Mouse (Mus musculus) cerebellum, postnatal 10 days (tissue): ENCODE results near the gene Gtf3c5.

Experiments
- DNase-seq, 2 experiments: peaks; one replicate each; pipeline ENCODE4 v3.0.0; 2021; ENCODE audit warnings: mixed read lengths in 2 of 2

The Gtf3c5 gene

GRCm38 (mm10) chr2:28564380-28564779, 19.2 kb downstream of the Gtf3c5 start:
- no peak for DNase-seq

- no peak for DNase-seq
These were observed 19.7 kb downstream of the Gtf3c5 start for GRCm38 (mm10) chr2:28563830-28564229.

- DNase-seq, result no peak
These were observed 20.2 kb downstream of the Gtf3c5 start, which contains the start of gene Cel for GRCm38 (mm10) chr2:28563303-28563702. Cel (minus strand) TSS chr2:28563403.

DNA sequence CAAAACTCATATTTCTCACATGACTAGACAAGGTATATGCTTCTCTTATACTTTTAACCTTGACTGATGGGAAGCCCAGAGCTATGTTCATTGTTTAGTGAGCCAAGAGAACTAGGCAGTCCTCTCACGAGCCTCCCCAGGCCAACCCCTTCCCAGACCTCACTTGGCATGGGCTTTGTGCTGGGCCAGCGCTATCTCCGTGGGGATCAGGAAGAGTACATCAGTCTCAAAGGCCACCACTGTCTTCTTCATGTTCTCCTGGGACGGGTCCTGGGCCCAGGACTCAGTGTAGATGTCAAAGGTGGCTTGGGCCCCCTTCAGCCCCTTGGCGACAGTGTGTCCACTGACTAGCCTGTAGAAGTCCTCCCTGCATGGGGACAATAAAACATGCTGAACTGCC, 26.1 kb downstream of the Gtf3c5 start:
- peak in 1 of 2 experiments; percentile 61 for DNase-seq

DNA sequence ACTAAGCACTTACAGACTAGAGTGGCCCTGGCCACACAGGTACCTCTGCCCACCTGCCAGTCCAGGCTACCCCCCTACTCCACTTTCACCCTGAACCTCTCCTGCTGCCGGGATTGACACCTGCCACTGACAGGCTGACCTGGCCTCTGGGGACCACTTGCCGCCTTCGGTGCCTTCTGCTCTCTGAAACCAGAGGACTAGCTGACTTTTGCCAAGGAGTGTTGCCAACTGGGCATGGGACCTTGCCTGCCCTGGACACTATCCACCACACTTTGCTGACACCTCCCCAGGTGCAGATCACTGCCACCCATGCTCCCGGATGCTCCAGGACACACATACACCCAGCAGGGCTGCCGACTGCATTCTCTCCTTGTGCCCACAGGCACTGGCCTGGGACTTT, 31.2 kb downstream of the Gtf3c5 start:
- peak; percentile 59 to 63 for DNase-seq

- DNase-seq, result no peak
These were observed 34.4 kb downstream of the Gtf3c5 start for GRCm38 (mm10) chr2:28549157-28549556.

- DNase-seq, result peak; percentile 93 to 96
These were observed 36.0 kb downstream of the Gtf3c5 start for GRCm38 (mm10) chr2:28547237-28548172.

DNA sequence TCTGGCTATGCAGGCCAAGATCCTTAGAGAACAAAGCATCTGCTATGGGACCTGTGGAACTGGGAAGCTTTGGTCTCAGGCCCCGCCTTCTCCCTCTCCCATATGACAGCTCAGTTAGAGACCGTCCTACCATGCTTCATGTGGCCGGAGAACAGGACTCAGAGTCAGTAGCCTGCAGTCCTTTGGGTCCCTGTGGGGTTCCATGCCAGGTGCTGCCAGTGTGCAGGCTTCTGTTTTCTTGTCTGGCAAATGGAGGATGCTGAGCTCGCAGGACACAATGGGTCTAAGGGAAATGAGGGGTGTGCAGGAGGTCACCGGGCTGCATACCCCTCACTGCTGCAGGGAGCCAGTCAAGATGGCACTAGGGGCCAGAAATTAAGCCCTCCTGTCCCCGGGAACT, 37.0 kb downstream of the Gtf3c5 start:
- DNase-seq, result peak; percentile 59 to 61

DNA sequence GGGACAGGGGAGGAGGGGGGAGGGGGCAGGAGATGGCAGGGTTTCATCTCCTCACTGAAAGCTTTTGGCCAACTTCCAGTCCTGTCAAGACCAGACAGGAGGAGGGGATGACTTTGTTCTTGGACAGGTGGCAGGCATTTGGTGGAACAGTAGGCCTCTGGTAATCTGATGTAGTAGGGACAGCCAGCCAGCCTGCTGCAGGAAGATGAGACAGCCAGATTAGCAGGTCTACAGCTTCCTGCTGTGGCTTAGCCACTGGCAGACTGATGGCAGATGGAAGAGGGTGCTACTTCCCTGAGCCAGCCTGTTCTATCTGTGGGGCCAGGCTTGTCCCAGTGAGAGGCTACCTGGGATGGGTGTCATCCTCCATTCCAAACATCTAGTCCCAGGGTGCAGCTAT, 37.6 kb downstream of the Gtf3c5 start:
- DNase-seq, result peak; percentile 91 to 95

GRCm38 (mm10) chr2:28543894-28544293, 39.7 kb downstream of the Gtf3c5 start:
- DNase-seq, result peak; percentile 96

GRCm38 (mm10) chr2:28540587-28541227, 42.8 kb downstream of the Gtf3c5 start:
- no peak for DNase-seq

GRCm38 (mm10) chr2:28539949-28540348, 43.6 kb downstream of the Gtf3c5 start:
- no peak for DNase-seq

GRCm38 (mm10) chr2:28539206-28539605, 44.3 kb downstream of the Gtf3c5 start:
- DNase-seq, result peak; percentile 85 to 90

DNA sequence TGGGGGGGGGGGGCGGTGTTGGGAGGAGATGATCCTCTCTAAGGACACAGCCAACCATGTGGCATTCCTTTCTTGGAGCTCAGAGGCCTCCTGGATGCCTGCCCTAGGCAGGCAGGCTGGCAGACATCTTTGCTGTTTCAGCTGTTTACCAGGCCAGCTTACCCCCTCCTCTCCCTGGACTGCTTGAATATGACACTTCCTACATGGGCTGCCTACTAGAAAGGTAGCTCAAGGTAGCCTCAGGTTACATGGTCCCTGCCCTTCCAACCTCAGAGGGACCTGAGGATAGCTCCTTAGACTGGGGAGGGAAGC, 44.8 kb downstream of the Gtf3c5 start:
- peak; percentile 74 to 80 for DNase-seq

DNA sequence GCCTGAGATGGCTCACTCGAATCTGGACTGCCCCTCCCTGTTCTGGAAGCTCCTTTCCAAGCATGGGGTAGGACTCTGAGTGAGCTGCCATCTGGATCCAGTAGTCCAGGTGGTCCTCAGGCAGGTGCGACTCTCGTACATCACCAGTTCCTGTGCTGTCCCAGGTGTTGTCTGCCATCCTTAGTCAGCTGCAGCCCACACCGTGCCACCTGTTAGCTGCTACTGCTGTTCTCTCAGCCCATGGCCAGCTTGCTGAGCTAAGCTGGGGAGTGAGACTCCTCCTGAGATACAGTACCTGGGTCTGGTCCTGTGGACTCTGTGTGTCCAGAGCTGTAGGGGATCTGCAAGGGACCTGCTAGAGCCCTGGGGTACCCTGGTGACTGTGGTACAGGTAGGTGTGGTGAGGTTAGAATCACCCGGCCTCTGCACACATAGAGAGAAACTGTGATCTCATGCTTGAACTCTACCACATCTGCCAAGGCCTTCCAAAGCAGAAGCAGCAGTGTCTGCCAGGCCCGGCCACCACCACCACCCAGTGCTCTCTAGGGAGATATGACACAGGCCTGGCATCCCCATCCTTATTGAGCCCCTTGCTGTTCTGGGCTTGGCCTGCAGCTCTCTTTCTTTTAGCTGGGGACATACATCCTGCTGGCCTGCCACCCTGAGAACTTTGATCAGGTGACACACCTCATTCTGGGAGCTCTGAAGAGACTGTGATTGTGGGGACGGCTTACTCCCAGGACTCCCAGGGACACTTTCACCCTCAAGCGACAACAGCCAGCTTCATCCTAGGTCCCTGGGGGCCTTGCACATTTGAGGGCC, 45.3 kb downstream of the Gtf3c5 start:
- DNase-seq, result peak in 1 of 2 experiments; percentile 27

DNA sequence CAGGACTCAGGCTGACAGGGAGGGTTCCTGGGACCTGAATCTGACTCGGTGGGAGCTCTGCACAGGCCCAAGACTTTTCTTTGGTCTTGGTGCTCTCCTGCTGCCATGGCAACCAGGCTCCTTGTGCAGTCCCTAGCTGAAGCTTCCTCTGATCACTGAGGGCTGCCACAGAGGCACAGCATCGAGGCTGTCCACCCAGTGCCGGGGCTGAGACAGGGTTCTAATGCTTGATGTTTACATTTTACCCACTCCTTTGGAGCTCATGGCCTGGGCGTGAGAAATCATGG, 46.0 kb downstream of the Gtf3c5 start:
- peak; percentile 36 to 48 for DNase-seq

DNA sequence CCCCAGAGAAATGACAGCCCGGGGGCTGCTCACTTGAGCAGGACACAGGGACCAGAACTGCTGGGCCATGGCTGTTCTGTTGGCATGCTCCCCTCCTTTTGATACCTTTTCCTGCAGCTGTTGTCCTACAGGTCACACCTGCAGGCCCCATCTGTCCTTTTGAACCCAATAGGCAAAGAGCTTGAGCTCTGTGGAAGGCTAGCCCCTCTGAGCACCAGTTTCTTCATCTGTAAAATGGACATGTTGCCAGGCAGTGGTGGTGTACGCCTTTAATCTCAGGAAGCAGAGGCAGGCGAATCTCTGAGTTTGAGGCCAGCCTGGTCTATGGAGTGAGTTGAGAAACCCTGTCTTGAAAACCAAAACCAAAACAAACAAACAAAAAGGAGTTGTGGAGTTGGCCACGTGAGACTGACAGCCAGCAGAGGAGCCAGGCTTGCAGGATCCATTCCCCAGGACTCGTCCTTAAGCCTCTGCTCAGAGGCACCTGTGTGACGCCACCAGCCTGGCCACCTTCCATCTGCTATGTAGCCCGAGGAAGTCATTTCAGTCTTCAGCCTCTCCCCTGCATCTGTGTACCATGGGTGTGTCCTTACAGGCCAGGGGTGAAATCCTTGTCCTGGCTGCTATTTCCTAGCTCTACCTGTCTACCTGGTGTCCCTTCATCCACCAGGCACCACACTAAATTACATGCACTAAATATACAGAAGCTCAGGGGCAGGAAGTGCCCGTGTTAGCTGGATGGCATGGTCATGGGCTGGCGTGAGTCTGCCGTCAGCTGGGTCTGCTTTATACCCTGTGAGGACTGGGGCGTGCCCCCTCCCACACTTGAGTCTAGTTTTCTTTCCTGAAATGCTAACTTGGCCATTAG, 46.6 kb downstream of the Gtf3c5 start:
- no peak for DNase-seq

- DNase-seq, result peak; percentile 69 to 74
These were observed 47.4 kb downstream of the Gtf3c5 start for GRCm38 (mm10) chr2:28536166-28536565.

GRCm38 (mm10) chr2:28535650-28536049, 47.9 kb downstream of the Gtf3c5 start:
- DNase-seq, result peak; percentile 88 to 90

DNA sequence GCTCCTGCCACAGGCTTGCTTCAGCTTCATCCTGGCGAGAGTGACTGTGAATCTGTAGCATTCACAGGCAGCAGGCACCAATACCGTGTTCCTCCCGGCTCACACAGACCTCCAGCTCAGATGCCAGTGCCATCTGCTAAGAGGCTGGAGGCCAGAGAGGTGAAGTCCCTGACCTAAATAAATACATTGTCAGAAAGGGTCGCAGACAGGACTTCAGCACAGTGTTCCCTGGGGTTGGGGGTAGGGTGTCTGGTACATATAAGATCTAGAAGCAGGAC, 48.3 kb downstream of the Gtf3c5 start:
- DNase-seq, result peak; percentile 79 to 83

GRCm38 (mm10) chr2:28534436-28535262, 48.9 kb downstream of the Gtf3c5 start:
- DNase-seq, result peak; percentile 69 to 77
